Mouse (Mus musculus) embryonic facial prominence, embryonic 12.5 days (tissue): ENCODE results near the gene Ptges. TPM values are rescaled to one million over a fixed set of nuclear protein-coding genes. Genes with fewer than 3 reads are reported as not detected.

Experiments
- ATAC-seq: fragments of 200-750 bp; cut with Nextera tagmentation; 2 replicates; pipeline ENCODE4 v1.8.0; 2017; ENCODE audit not compliant: insufficient number of reproducible peaks, insufficient read depth, low FRiP score, low TSS enrichment
- H3K27ac ChIP-seq: fragments of 300-500 bp; sonication (generic); 2 replicates; pipeline ENCODE4 v1.5.1; 2016; ENCODE audit warnings: mild to moderate bottlenecking
- H3K27me3 ChIP-seq: fragments of 300-500 bp; sonication (generic); 2 replicates; pipeline ENCODE4 v1.6.1; 2016; ENCODE audit warnings: mild to moderate bottlenecking, moderate library complexity
- H3K36me3 ChIP-seq: fragments of 300-500 bp; sonication (generic); 2 replicates; pipeline ENCODE4 v1.6.1; 2016; ENCODE audit warnings: mild to moderate bottlenecking
- H3K4me1 ChIP-seq: fragments of 300-500 bp; sonication (generic); 2 replicates; pipeline ENCODE4 v1.6.1; 2016
- H3K4me2 ChIP-seq: fragments of 300-500 bp; sonication (generic); replicated peaks from 2 replicates; pipeline ENCODE4 v1.6.1; 2016; ENCODE audit warnings: mild to moderate bottlenecking, moderate library complexity
- H3K4me3 ChIP-seq: fragments of 300-500 bp; sonication (generic); 2 replicates; pipeline ENCODE4 v1.5.1; 2016; ENCODE audit warnings: mild to moderate bottlenecking
- H3K9ac ChIP-seq: fragments of 300-500 bp; sonication (generic); 2 replicates; pipeline ENCODE4 v1.6.1; 2016; ENCODE audit warnings: mild to moderate bottlenecking, moderate library complexity
- H3K9me3 ChIP-seq: fragments of 300-500 bp; sonication (generic); 2 replicates; pipeline ENCODE4 v1.6.1; 2016; ENCODE audit warnings: mild to moderate bottlenecking, moderate library complexity
- whole genome bisulfite sequencing: fragments of 180-500 bp; shearing (Covaris S2); methylation state at CpG from one replicate; pipeline ENCODE4 v1.1.7; 2016; 5-methylcytosine and 5-hydroxymethylcytosine counted together
- polyA plus RNA-seq: library from polyadenylated mRNA; unstranded; fragments of >200 nt; fragmentation: Nextera tagmentation; extraction: Ambion mirVana; gene quantifications from 2 replicates; pipeline ENCODE4 v1.2.1, GENCODE M21; 2016

Gene Ptges
- polyA plus RNA-seq, 1 experiment from 2014 or later, result 11.6 TPM

GRCm38 (mm10) chr2:30845152-30846070 is 84.3 kb downstream of the Ptges start:
- peak overlapping the region; percentile 87 for H3K27ac ChIP-seq
- no peaks in the 10 kb centered on the region for H3K9me3 ChIP-seq
- peaks cover 4% of the 10 kb centered on the region; the same call in 1 of the 2 replicates for H3K27me3 ChIP-seq
- peaks cover 55% of the 10 kb centered on the region for H3K4me1 ChIP-seq
- H3K36me3 ChIP-seq, result no peaks in the 10 kb centered on the region
- H3K4me2 ChIP-seq, result peak overlapping the region; percentile 78
- under 1% methylated on average over 79 of the region's 80 CpGs for WGBS
- no peak for ATAC-seq
- H3K4me3 ChIP-seq, result peak overlapping the region; percentile 78
- H3K9ac ChIP-seq, result peak overlapping the region; percentile 86

DNA sequence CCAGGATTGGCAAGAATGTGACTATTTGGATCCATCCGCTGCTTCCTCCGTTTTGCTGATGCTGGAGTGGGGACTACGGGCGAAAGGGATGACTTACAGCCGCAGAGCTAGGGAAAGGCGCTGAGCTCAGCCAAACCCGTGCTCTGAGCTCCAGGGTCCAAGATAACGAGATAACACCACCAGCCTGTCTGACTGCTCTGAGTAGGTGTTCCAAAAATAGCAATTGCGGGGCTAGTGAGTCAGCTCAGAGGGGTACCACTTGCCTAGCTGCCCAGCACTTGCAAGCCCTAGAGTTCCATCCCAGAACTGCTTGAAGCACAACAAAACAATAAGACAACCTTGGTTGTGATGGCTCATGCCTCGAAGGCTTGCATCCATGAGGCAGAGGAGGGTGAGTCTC is 87.0 kb downstream of the Ptges start:
- H3K4me1 ChIP-seq, result peaks cover 33% of the 10 kb centered on the region
- 47% methylated on average over 10 of the region's 10 CpGs for WGBS

More for the DNA sequence above, 87.0 kb downstream of the Ptges start:
- ATAC-seq, result no peak
- H3K4me2 ChIP-seq, result no peak overlapping the region; the same call in 1 of the 2 replicates
- no peak overlapping the region for H3K4me3 ChIP-seq
- H3K27ac ChIP-seq, result peak overlapping the region; percentile 43; the same call in 1 of the 2 replicates
- no peak overlapping the region for H3K9ac ChIP-seq
- H3K9me3 ChIP-seq, result no peaks in the 10 kb centered on the region
- H3K27me3 ChIP-seq, result peaks cover 4% of the 10 kb centered on the region; the same call in 1 of the 2 replicates
- no peaks in the 10 kb centered on the region for H3K36me3 ChIP-seq

Other genes with a start within 250 kb of the Ptges start
- 3.8 and 4.0 TPM in 2 replicates for gene 1700001O22Rik, start 126.2 kb downstream of the Ptges start, polyA plus RNA-seq
- 105 and 106 TPM in 2 replicates for gene Ntmt1, start 122.0 kb downstream of the Ptges start, polyA plus RNA-seq
- 40.0 and 41.8 TPM in 2 replicates for gene Asb6, start 99.5 kb downstream of the Ptges start, polyA plus RNA-seq
- 106 and 121 TPM in 2 replicates for gene Prrx2, start 94.9 kb downstream of the Ptges start, polyA plus RNA-seq
- 31.5 and 31.9 TPM in 2 replicates for gene Tor1b, start 23.1 kb upstream of the Ptges start, polyA plus RNA-seq
- 82.8 and 83.2 TPM in 2 replicates for gene Tor1a, start 38.1 kb upstream of the Ptges start, polyA plus RNA-seq
- 62.0 and 62.1 TPM in 2 replicates for gene BC005624, start 52.3 kb upstream of the Ptges start, polyA plus RNA-seq
- 24.5 and 25.3 TPM in 2 replicates for gene Usp20, start 52.4 kb upstream of the Ptges start, polyA plus RNA-seq
- gene Fnbp1, start 212.1 kb upstream of the Ptges start, polyA plus RNA-seq, result 24.0 and 26.3 TPM in 2 replicates
- 37.5 and 41.1 TPM in 2 replicates for gene Gpr107, start 222.5 kb upstream of the Ptges start, polyA plus RNA-seq